Comparison of ENCODE assay signal across 8 mouse cellular contexts in genomic region chr5:149375074-149375888, GRCm38 (mm10). TPM values are rescaled to one million over a fixed set of nuclear protein-coding genes. Genes with fewer than 3 reads are reported as not detected.
DNase-seq lines count a peak whose midpoint lies in the region; ATAC-seq lines count a peak whose summit lies in the region.

No protein-coding gene starts in this region.

- peak overlapping the region; percentile 47; the same call in 1 of the 2 replicates for H3K27ac ChIP-seq in intestine, embryonic 14.5 days (ENCODE audit: low read depth)
- H3K27ac ChIP-seq in intestine, embryonic 16.5 days (ENCODE audit: low read length) = no peak overlapping the region
- peak overlapping the region; percentile 45 for H3K27ac ChIP-seq in forebrain, embryonic 16.5 days (ENCODE audit: low read length)
- peak overlapping the region; percentile 40; the same call in 1 of the 2 replicates for H3K27ac ChIP-seq in midbrain, embryonic 12.5 days (replicated peaks)
- H3K27ac ChIP-seq in kidney, embryonic 14.5 days (ENCODE audit: low read depth, low read length) = no peak overlapping the region

- no peaks in the 10 kb centered on the region for H3K9me3 ChIP-seq in intestine, embryonic 14.5 days (ENCODE audit: control insufficient read depth, low read length)
- H3K9me3 ChIP-seq in intestine, embryonic 16.5 days (ENCODE audit: control insufficient read depth, low read length) = no peaks in the 10 kb centered on the region
- no peaks in the 10 kb centered on the region for H3K9me3 ChIP-seq in forebrain, embryonic 16.5 days (ENCODE audit: control insufficient read depth, low read length)
- H3K9me3 ChIP-seq in midbrain, embryonic 12.5 days = no peaks in the 10 kb centered on the region
- no peaks in the 10 kb centered on the region for H3K9me3 ChIP-seq in kidney, embryonic 14.5 days (ENCODE audit: control insufficient read depth, low read length)

- no peak for DNase-seq in intestine, embryonic 14.5 days (ENCODE audit: low spot score)
- peak; percentile 61 for DNase-seq in R1 (ENCODE audit: low read depth, low spot score)
- DNase-seq in cerebellum, adult 11-12 months = no peak

- no peaks in the 10 kb centered on the region for H3K27me3 ChIP-seq in intestine, embryonic 14.5 days (replicated peaks; ENCODE audit: control insufficient read depth, insufficient read depth, low read length)
- H3K27me3 ChIP-seq in intestine, embryonic 16.5 days (replicated peaks; ENCODE audit: control insufficient read depth, insufficient read depth, low read length) = no peaks in the 10 kb centered on the region
- H3K27me3 ChIP-seq in forebrain, embryonic 16.5 days (replicated peaks; ENCODE audit: control insufficient read depth, insufficient read depth, low read length) = no peaks in the 10 kb centered on the region
- H3K27me3 ChIP-seq in midbrain, embryonic 12.5 days = peaks cover 10% of the 10 kb centered on the region; the same call in 1 of the 2 replicates
- H3K27me3 ChIP-seq in kidney, embryonic 14.5 days (ENCODE audit: control insufficient read depth, insufficient read depth, low read length) = no peaks in the 10 kb centered on the region

- H3K36me3 ChIP-seq in intestine, embryonic 14.5 days (ENCODE audit: control insufficient read depth, insufficient read depth, low read length) = no peaks in the 10 kb centered on the region
- no peaks in the 10 kb centered on the region for H3K36me3 ChIP-seq in intestine, embryonic 16.5 days (ENCODE audit: control insufficient read depth, insufficient read depth, low read length)
- H3K36me3 ChIP-seq in forebrain, embryonic 16.5 days (ENCODE audit: control insufficient read depth, insufficient read depth) = no peaks in the 10 kb centered on the region
- no peaks in the 10 kb centered on the region for H3K36me3 ChIP-seq in midbrain, embryonic 12.5 days
- H3K36me3 ChIP-seq in kidney, embryonic 14.5 days (ENCODE audit: control insufficient read depth, insufficient read depth, low read length) = no peaks in the 10 kb centered on the region

- ATAC-seq in intestine, embryonic 14.5 days (replicated peaks; ENCODE audit: low FRiP score, low TSS enrichment, low read depth) = no peak
- no peak for ATAC-seq in intestine, embryonic 16.5 days
- no peak for ATAC-seq in forebrain, embryonic 16.5 days
- ATAC-seq in midbrain, embryonic 12.5 days (ENCODE audit: low FRiP score, low read depth) = no peak
- no peak for ATAC-seq in megakaryocyte progenitor cell, adult 5-6 weeks (replicated peaks; ENCODE audit: poor library complexity)
- no peak for ATAC-seq in kidney, embryonic 14.5 days (ENCODE audit: low FRiP score, low TSS enrichment)

- 46% methylated on average over 14 of the region's 14 CpGs for WGBS in intestine, embryonic 14.5 days
- WGBS in intestine, embryonic 16.5 days = 38% methylated on average over 14 of the region's 14 CpGs
- 38% methylated on average over 14 of the region's 14 CpGs for WGBS in forebrain, embryonic 16.5 days
- 43% methylated on average over 14 of the region's 14 CpGs for WGBS in midbrain, embryonic 12.5 days
- WGBS in kidney, embryonic 14.5 days = 44% methylated on average over 14 of the region's 14 CpGs

- no peak overlapping the region for H3K4me3 ChIP-seq in intestine, embryonic 14.5 days (ENCODE audit: low read depth, low read length)
- H3K4me3 ChIP-seq in intestine, embryonic 16.5 days (ENCODE audit: low read length) = no peak overlapping the region
- no peak overlapping the region for H3K4me3 ChIP-seq in forebrain, embryonic 16.5 days (replicated peaks; ENCODE audit: low read length)
- no peak overlapping the region for H3K4me3 ChIP-seq in midbrain, embryonic 12.5 days
- H3K4me3 ChIP-seq in kidney, embryonic 14.5 days (ENCODE audit: low read length) = no peak overlapping the region

- H3K9ac ChIP-seq in intestine, embryonic 14.5 days (ENCODE audit: low read length) = peak overlapping the region; percentile 17; the same call in 1 of the 2 replicates
- no peak overlapping the region for H3K9ac ChIP-seq in intestine, embryonic 16.5 days (ENCODE audit: low read depth, low read length)
- H3K9ac ChIP-seq in forebrain, embryonic 16.5 days (replicated peaks; ENCODE audit: low read depth, low read length) = peak overlapping the region; percentile 20
- H3K9ac ChIP-seq in midbrain, embryonic 12.5 days (replicated peaks) = no peak overlapping the region
- H3K9ac ChIP-seq in kidney, embryonic 14.5 days (ENCODE audit: low read depth, low read length) = no peak overlapping the region

- peaks cover 31% of the 10 kb centered on the region for H3K4me1 ChIP-seq in intestine, embryonic 14.5 days (replicated peaks; ENCODE audit: control insufficient read depth, insufficient read depth, low read length)
- peaks cover 30% of the 10 kb centered on the region for H3K4me1 ChIP-seq in intestine, embryonic 16.5 days (ENCODE audit: control insufficient read depth, insufficient read depth, low read length)
- H3K4me1 ChIP-seq in forebrain, embryonic 16.5 days (replicated peaks; ENCODE audit: control insufficient read depth, insufficient read depth, low read length) = peaks cover 30% of the 10 kb centered on the region
- peaks cover 46% of the 10 kb centered on the region for H3K4me1 ChIP-seq in midbrain, embryonic 12.5 days
- H3K4me1 ChIP-seq in kidney, embryonic 14.5 days (ENCODE audit: control insufficient read depth, insufficient read depth, low read length) = peaks cover 37% of the 10 kb centered on the region

- peak overlapping the region; percentile 34 for H3K4me2 ChIP-seq in intestine, embryonic 14.5 days (ENCODE audit: low read length)
- no peak overlapping the region for H3K4me2 ChIP-seq in intestine, embryonic 16.5 days (ENCODE audit: low read depth, low read length)
- H3K4me2 ChIP-seq in forebrain, embryonic 16.5 days (ENCODE audit: low read length) = peak overlapping the region; percentile 39
- H3K4me2 ChIP-seq in midbrain, embryonic 12.5 days (replicated peaks) = peak overlapping the region; percentile 25; the same call in 1 of the 2 replicates
- no peak overlapping the region for H3K4me2 ChIP-seq in kidney, embryonic 14.5 days (replicated peaks; ENCODE audit: low read depth, low read length)

RNA-seq across cellular contexts. Expression of gene Medag, which starts 36.3 kb away (rescaled TPM):
- 2.2 TPM in 2 replicates for polyA plus RNA-seq in intestine, embryonic 14.5 days (2014; fragmentation: Nextera tagmentation; extraction: Ambion mirVana)
- 1.8 and 2.0 TPM in 2 replicates for polyA plus RNA-seq in intestine, embryonic 16.5 days (2015; fragmentation: Nextera tagmentation; extraction: Ambion mirVana)
- polyA plus RNA-seq in forebrain, embryonic 16.5 days (2015; fragmentation: Nextera tagmentation; extraction: Ambion mirVana) = 1.3 and 1.7 TPM in 2 replicates
- polyA plus RNA-seq in midbrain, embryonic 12.5 days (2016; fragmentation: Nextera tagmentation; extraction: Ambion mirVana) = 1.0 and 1.1 TPM in 2 replicates
- 0.07 TPM in 1 of 2 replicates, not detected in the other for total RNA-seq in megakaryocyte progenitor cell, adult 5-6 weeks (2015)
- not detected in 2 replicates for total RNA-seq in megakaryocyte progenitor cell, adult 5-6 weeks (2017)
- 0.18 TPM in 1 of 2 replicates, not detected in the other for polyA plus RNA-seq in kidney, embryonic 14.5 days (2014; fragmentation: Nextera tagmentation; extraction: Ambion mirVana)

Comparison
In these comparisons a context has a peak if more than half of its experiments do, and no peak if none do; other contexts are left out.
1. H3K27ac ChIP-seq: peak in intestine, embryonic 14.5 days (single experiment), forebrain, embryonic 16.5 days (single experiment) and midbrain, embryonic 12.5 days (single experiment); none in intestine, embryonic 16.5 days (single experiment) and kidney, embryonic 14.5 days (single experiment).
2. H3K4me2 ChIP-seq: peak in intestine, embryonic 14.5 days (single experiment), forebrain, embryonic 16.5 days (single experiment) and midbrain, embryonic 12.5 days (single experiment); none in intestine, embryonic 16.5 days (single experiment) and kidney, embryonic 14.5 days (single experiment).
3. H3K9ac ChIP-seq: peak in intestine, embryonic 14.5 days (single experiment) and forebrain, embryonic 16.5 days (single experiment); none in intestine, embryonic 16.5 days (single experiment), midbrain, embryonic 12.5 days (single experiment) and kidney, embryonic 14.5 days (single experiment).